Mouse (Mus musculus) brain, embryonic 14.5 days (tissue): Measurements from ENCODE around the gene Olfr1459. TPM values are rescaled to one million over a fixed set of nuclear protein-coding genes. Genes with fewer than 3 reads are reported as not detected.

Source experiments
- DNase-seq: peaks from one replicate; pipeline ENCODE4 v3.0.0-alpha.2; 2011; ENCODE audit warnings: low read depth
- CTCF ChIP-seq: fragments of 200-500 bp; IDR thresholded peaks from 2 replicates; pipeline ENCODE4 v1.5.1; 2012; ENCODE audit warnings: inconsistent platforms, mild to moderate bottlenecking, moderate library complexity, borderline replicate concordance; ENCODE audit not compliant: insufficient read depth, insufficient read length; ENCODE audit errors: extremely low read depth
- POLR2A ChIP-seq: fragments of 200-500 bp; IDR thresholded peaks from 2 replicates; pipeline ENCODE4 v1.6.1; 2012; ENCODE audit warnings: mild to moderate bottlenecking, inconsistent platforms, borderline replicate concordance; ENCODE audit not compliant: poor library complexity, insufficient read depth, insufficient read length, severe bottlenecking; ENCODE audit errors: extremely low read depth
- polyA plus RNA-seq: library from polyadenylated mRNA; depleted of rRNA; stranded (reverse); fragments of >200 nt; gene quantifications from 2 replicates; pipeline ENCODE4 v1.2.3, GENCODE M21; 2012; rRNA removed

The Olfr1459 gene
- polyA plus RNA-seq: not detected in 2 replicates

DNA sequence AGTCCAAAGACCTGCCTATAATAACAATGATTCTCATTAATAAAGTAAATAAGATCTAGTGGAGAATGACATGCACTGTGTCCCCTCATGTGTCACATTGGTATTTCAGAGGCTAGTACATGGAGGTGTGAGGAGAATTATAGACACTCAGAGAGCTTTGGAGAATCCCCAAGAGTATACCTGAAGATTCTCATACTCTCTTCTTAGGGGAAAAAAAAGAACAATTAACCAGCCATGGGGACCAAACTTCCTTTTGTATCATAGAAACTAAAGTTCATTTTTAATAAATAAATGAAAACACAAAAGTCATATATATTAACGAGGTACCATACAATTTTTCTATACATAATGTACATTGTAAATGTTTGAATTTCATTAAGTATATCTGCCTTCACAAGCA lies at the start of gene Olfr1459:
Olfr1459 (minus strand) TSS at position 101 of the 400 bp plus-strand sequence.
- no peak for DNase-seq
- no peak for TF ChIP-seq CTCF
- TF ChIP-seq POLR2A: no peak

DNA sequence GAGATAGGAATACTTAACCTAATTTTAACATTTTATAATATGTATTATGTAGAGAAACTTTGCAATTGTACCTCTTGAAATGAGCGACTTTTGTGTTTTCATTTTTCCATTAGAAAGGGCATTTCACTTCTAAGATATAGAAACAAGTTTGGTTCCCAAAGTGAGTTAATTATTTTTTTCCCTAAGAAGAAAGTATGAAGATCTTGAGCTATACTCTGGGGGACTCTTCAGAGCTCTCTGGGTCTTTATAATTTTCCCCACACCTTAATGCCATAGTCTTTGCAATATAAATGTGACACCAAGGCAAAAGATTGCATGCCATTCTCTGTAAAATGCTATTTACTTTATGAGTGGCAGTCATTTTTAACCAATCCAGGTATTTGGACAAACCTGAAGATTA lies 36.1 kb upstream of the Olfr1459 start, which contains the start of gene Olfr1462:
Olfr1462 (plus strand) TSS at position 301 of the 400 bp plus-strand sequence.
- no peak for TF ChIP-seq CTCF
- TF ChIP-seq POLR2A: no peak
- DNase-seq: no peak

DNA sequence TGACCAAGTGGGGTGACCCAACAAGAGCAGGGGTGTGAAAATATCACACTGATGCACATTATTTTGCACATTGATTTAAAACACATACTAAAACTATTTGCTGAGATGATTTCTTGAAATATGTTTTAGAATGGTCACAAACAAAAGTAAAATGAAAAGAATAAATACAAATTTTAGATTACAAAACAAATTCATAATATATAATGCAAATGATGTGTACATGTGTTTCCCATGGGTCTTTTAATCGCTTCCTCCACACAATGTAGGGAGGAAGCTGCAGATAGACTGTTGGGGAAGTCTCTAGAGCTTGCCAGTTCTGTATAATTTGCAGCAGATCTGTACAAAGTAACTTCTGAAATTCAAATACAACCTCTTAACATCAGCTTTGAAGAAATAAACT lies 13.4 kb upstream of the Olfr1459 start, which contains the start of gene Olfr1461:
Olfr1461 (plus strand) TSS at position 301 of the 400 bp plus-strand sequence.
- no peak for DNase-seq
- TF ChIP-seq CTCF (no peak), POLR2A (no peak)

DNA sequence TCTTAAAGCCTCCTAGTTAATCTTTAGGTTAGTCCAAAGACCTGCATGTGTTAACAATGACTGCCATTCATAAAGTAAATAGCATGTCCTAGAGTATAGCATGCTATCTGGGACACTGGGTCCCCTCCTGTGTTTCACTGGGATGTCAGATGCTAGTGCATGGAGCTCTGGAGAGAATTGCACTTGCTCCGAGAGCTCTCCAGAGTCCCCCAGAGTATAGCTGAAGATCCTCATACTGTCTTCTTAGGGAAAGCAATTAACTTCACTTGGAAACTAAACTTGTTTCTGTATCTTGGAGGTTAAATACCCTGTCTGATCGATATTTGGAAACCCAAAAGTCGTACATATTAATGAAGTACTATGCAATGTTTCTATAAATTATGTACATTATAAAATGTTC lies 42.7 kb downstream of the Olfr1459 start, which contains the start of gene Olfr1458:
Olfr1458 (minus strand) TSS at position 101 of the 400 bp plus-strand sequence.
- no peak for TF ChIP-seq CTCF
- no peak for TF ChIP-seq POLR2A
- no peak for DNase-seq

DNA sequence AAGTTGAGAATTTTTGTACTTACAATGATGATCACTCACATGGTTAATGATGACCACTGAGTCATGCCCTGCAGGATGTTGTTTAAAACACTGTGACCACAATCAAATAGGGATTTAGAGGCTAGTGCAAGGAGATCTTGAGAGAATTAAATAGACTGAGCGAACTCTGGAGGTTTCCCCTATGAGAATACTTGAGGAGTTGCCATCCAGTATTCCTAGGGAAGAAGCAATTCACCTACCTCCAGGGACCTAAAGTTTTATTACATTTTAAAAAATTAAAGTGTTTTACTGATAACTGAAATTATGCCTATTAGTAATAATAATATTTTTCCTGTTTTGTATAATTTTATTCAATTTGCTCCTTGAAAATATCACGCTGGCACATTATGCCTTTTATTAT lies 51.6 kb downstream of the Olfr1459 start, which contains the start of gene Olfr1457:
Olfr1457 (minus strand) TSS at position 101 of the 400 bp plus-strand sequence.
- no peak for TF ChIP-seq POLR2A
- TF ChIP-seq CTCF: no peak
- DNase-seq: no peak

DNA sequence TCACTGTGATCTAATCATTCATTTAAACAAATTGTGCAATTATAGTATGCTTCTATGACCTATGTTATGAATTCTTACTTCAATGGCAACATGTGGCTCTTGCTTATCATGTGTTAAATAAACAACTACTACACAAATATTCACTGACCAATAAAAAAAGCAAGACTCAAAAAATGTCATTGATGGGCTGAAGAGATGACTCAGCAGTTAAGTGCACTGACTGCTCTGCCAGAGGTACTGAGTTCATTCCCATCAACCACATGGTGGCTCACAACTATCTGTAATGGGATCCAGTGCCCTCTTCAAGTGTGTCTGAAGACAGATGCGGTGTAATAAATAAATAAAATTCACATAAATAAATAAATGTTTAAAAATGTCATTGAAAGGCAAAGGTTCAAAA lies 55.4 kb downstream of the Olfr1459 start:
- DNase-seq: no peak

More for the DNA sequence above, 55.4 kb downstream of the Olfr1459 start:
- TF ChIP-seq CTCF (no peak), POLR2A (no peak)

Other genes starting within 250 kb of the Olfr1459 start
- gene Olfr1447, start 245.8 kb downstream of the Olfr1459 start, polyA plus RNA-seq: not detected in 2 replicates
- not detected in 2 replicates for gene Olfr1448, start 225.1 kb downstream of the Olfr1459 start, polyA plus RNA-seq
- not detected in 2 replicates for gene Olfr1449, start 218.7 kb downstream of the Olfr1459 start, polyA plus RNA-seq
- gene Olfr1450, start 199.3 kb downstream of the Olfr1459 start, polyA plus RNA-seq: not detected in 2 replicates
- gene Olfr1451, start 154.5 kb downstream of the Olfr1459 start, polyA plus RNA-seq: not detected in 2 replicates
- not detected in 2 replicates for gene Olfr1453, start 121.2 kb downstream of the Olfr1459 start, polyA plus RNA-seq
- not detected in 2 replicates for gene Olfr1454, start 88.9 kb downstream of the Olfr1459 start, polyA plus RNA-seq
- gene Olfr1457, start 51.7 kb downstream of the Olfr1459 start, polyA plus RNA-seq: not detected in 2 replicates
- not detected in 2 replicates for gene Olfr1458, start 42.8 kb downstream of the Olfr1459 start, polyA plus RNA-seq
- gene Olfr1461, start 13.5 kb upstream of the Olfr1459 start, polyA plus RNA-seq: not detected in 2 replicates
- gene Olfr1462, start 36.2 kb upstream of the Olfr1459 start, polyA plus RNA-seq: not detected in 2 replicates
- gene Olfr1463, start 81.8 kb upstream of the Olfr1459 start, polyA plus RNA-seq: not detected in 2 replicates
- not detected in 2 replicates for gene Olfr1465, start 166.0 kb upstream of the Olfr1459 start, polyA plus RNA-seq
- gene Olfr1466, start 189.3 kb upstream of the Olfr1459 start, polyA plus RNA-seq: not detected in 2 replicates
- not detected in 2 replicates for gene Olfr1467, start 212.7 kb upstream of the Olfr1459 start, polyA plus RNA-seq